Mouse (Mus musculus) embryonic facial prominence, embryonic 11.5 days (tissue): ENCODE measurements around the gene Tmem238l. TPM values are rescaled to one million over a fixed set of nuclear protein-coding genes. Genes with fewer than 3 reads are reported as not detected.

Experiments used
- ATAC-seq: fragments of 200-750 bp; cut with Nextera tagmentation; replicated peaks from 2 replicates; pipeline ENCODE4 v1.8.0; 2017; ENCODE audit warnings: low read depth; ENCODE audit not compliant: insufficient number of reproducible peaks, low FRiP score, low TSS enrichment
- DNase-seq: peaks from one replicate; pipeline ENCODE4 v3.0.0-alpha.2; 2015; ENCODE audit warnings: low spot score
- H3K27ac ChIP-seq: fragments of 300-500 bp; sonication (generic); replicated peaks from 2 replicates; pipeline ENCODE4 v1.5.1; 2014; ENCODE audit warnings: mild to moderate bottlenecking, low read depth, low read length, control low read depth
- H3K27me3 ChIP-seq: fragments of 300-500 bp; sonication (generic); 2 replicates; pipeline ENCODE4 v1.6.1; 2014; ENCODE audit warnings: mild to moderate bottlenecking, low read length, moderate library complexity, mixed read lengths; ENCODE audit not compliant: control insufficient read depth, insufficient read depth
- H3K36me3 ChIP-seq: fragments of 300-500 bp; sonication (generic); replicated peaks from 2 replicates; pipeline ENCODE4 v1.6.1; 2014; ENCODE audit warnings: low read depth, mild to moderate bottlenecking, low read length, moderate library complexity, mixed read lengths; ENCODE audit not compliant: control insufficient read depth, insufficient read depth
- H3K4me1 ChIP-seq: fragments of 300-500 bp; sonication (generic); 2 replicates; pipeline ENCODE4 v1.6.1; 2014; ENCODE audit warnings: low read length, mixed read lengths; ENCODE audit not compliant: control insufficient read depth, insufficient read depth
- H3K4me2 ChIP-seq: fragments of 300-500 bp; sonication (generic); 2 replicates; pipeline ENCODE4 v1.6.1; 2014; ENCODE audit warnings: low read depth, mild to moderate bottlenecking, control low read depth, low read length, moderate library complexity
- H3K4me3 ChIP-seq: fragments of 300-500 bp; sonication (generic); 2 replicates; pipeline ENCODE4 v1.5.1; 2014; ENCODE audit warnings: low read depth, low read length, control low read depth
- H3K9ac ChIP-seq: fragments of 300-500 bp; sonication (generic); replicated peaks from 2 replicates; pipeline ENCODE4 v1.6.1; 2014; ENCODE audit warnings: mild to moderate bottlenecking, control low read depth, low read length
- H3K9me3 ChIP-seq: fragments of 300-500 bp; sonication (generic); replicated peaks from 2 replicates; pipeline ENCODE4 v1.6.1; 2016; ENCODE audit warnings: mild to moderate bottlenecking, low read length, inconsistent platforms, mixed read lengths; ENCODE audit not compliant: control insufficient read depth
- WGBS: fragments of 180-500 bp; shearing (Covaris S2); extraction: QIAGEN DNeasy Blood & Tissue Kit; methylation state at CpG from one replicate; pipeline ENCODE4 v1.1.7; 2014; 5-methylcytosine and 5-hydroxymethylcytosine counted together
- polyA plus RNA-seq: library from polyadenylated mRNA; unstranded; fragments of >200 nt; fragmentation: Nextera tagmentation; extraction: Ambion mirVana; gene quantifications from 2 replicates; pipeline ENCODE4 v1.2.1, GENCODE M21; 2014

The Tmem238l gene
- polyA plus RNA-seq, 1 experiment from 2014 or later, result not detected

DNA sequence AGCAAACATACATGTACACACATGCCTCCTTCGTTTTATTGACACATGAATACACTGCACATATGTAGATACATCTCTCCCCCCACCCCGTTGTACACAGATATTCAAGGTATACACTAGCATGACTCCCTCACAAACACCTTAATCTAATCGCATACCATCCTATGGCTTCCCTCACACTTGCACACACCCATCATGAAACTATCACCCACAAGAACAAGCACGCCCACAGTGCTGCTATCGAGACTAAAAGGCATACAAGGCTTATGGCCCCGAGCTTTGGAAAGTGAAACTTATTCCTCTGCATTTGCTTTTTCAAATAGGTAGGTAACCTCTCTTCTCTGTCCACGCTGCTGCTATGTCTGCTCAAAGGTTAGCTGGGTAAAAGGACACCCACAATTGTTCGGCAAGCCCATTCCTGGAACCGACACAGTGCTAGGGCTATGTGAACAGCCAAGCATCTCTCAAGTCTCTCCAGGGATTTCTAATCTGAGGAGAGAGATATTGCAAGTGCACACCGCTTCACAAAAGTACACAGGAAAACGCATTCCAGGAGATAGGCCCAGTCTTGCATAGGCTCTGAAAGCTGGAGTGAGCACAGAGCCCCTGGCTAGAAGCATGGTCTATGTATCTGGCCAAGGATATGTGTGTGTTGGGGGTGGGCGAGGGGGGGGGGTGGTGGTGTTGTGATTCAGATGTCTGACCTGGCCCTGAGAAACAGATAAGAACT, 5.2 kb downstream of the Tmem238l start:
- no peak for DNase-seq
- WGBS, result 87% methylated on average over 12 of the region's 12 CpGs
- Histone ChIP-seq H3K9ac (no peak overlapping the region), H3K4me1 (no peaks in the 10 kb centered on the region), H3K9me3 (no peaks in the 10 kb centered on the region), H3K27ac (no peak overlapping the region), H3K4me2 (no peak overlapping the region), H3K4me3 (no peak overlapping the region), H3K36me3 (no peaks in the 10 kb centered on the region), H3K27me3 (no peaks in the 10 kb centered on the region)
- ATAC-seq, result no peak

DNA sequence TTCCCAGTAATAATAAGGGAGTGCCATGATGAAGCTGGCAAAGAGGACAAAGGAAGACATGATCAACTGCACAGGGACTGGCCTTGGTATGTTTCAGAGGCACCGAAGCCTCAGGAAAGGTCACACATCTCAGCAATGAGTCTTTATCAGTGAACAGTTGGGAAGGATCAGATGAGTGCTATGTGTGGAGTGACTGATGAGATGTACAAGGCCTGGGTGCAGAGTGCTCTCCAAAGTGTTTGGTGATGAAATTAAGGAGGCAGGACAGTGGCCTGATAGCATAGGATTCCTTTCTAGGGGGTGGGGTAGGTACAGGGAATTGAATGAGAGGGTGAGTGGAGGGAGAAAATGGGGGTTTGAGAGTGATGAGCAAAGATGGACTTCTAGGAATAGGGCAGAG, 7.0 kb downstream of the Tmem238l start:
- ATAC-seq (no peak), DNase-seq (no peak)
- Histone ChIP-seq H3K9me3 (no peaks in the 10 kb centered on the region), H3K27me3 (no peaks in the 10 kb centered on the region), H3K4me1 (no peaks in the 10 kb centered on the region), H3K9ac (no peak overlapping the region), H3K27ac (no peak overlapping the region), H3K4me2 (no peak overlapping the region), H3K4me3 (no peak overlapping the region), H3K36me3 (no peaks in the 10 kb centered on the region)
- 91% methylated on average over 1 of the region's 1 CpGs for WGBS

DNA sequence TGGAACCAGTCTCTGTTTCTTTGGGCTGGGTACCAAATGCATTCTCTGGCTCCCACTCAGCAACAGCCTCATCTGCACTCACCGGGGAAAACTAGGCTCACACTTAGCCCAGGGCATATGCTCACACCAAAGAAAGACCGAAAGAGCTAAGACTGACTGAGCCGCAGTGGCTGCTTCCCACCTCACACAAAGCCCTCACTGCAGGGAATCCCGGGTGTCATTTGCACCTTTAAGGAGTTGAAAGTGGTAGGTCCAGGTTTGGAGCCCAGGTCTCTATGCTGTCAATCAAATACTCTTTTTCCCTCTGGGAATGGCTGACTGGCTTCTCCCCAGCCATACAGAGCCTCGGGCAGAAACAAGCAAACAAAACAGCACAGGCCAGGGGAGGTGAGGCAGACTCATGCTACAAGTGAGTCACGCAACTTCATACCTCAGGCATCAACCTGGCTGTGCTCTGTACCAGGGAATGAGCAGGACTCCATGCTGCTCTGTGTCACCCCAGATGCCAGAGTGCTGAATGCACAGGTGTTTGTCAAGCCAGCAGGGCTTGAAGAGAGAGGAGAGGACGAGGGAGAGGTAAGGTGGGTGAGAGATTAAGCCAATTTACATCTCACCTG, 10.2 kb downstream of the Tmem238l start:
- DNase-seq (no peak), ATAC-seq (no peak)
- Histone ChIP-seq H3K36me3 (no peaks in the 10 kb centered on the region), H3K4me1 (no peaks in the 10 kb centered on the region), H3K4me2 (no peak overlapping the region), H3K9me3 (no peaks in the 10 kb centered on the region), H3K9ac (no peak overlapping the region), H3K4me3 (no peak overlapping the region), H3K27ac (no peak overlapping the region), H3K27me3 (no peaks in the 10 kb centered on the region)
- WGBS, result 20% methylated on average over 7 of the region's 7 CpGs

DNA sequence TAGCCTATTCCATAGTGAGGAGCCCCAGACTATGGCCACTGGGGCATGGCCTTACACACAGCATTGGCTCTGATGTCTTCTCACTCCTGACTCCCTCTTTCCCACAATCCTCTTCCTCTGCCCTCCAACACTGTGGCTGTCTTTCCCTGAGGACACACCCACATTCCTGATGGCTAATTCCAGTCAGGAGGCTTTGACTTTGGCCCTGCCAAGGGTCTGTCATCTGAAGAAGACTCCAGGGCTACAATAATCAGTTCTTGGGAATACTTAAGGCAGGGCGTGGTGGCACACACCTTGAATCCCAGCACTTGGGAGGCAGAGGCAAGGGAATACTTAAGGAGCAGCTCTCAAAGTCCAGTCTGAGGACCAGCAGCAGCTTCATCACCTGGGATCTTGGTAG, 12.1 kb downstream of the Tmem238l start:
- ATAC-seq (no peak), DNase-seq (no peak)
- H3K4me2 ChIP-seq, result no peak overlapping the region
- H3K36me3 ChIP-seq, result no peaks in the 10 kb centered on the region
- no peaks in the 10 kb centered on the region for H3K4me1 ChIP-seq
- H3K9me3 ChIP-seq, result no peaks in the 10 kb centered on the region
- H3K27me3 ChIP-seq, result no peaks in the 10 kb centered on the region
- no peak overlapping the region for H3K9ac ChIP-seq
- WGBS, result 79% methylated on average over 1 of the region's 1 CpGs
- no peak overlapping the region for H3K27ac ChIP-seq
- H3K4me3 ChIP-seq, result no peak overlapping the region

DNA sequence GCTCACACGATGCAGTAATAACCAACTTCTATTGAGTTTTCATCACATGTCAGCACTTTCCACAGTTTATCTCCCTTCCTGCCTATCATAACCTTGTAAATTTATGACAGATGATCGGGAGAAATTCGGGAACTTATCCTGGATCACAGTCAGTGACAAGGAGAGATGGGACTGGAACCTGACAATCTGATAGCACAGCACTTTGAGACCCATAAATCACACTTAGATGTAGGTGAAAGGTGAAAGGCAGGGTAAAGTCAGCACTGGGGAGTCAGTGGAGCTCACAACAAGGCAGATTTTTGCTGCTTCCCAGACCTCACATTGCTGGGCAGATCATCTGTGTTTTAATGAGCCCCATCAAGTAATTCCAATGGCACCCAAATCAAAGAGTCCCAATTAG, 17.1 kb downstream of the Tmem238l start:
- no peaks in the 10 kb centered on the region for H3K36me3 ChIP-seq
- no peaks in the 10 kb centered on the region for H3K27me3 ChIP-seq
- DNase-seq (no peak), ATAC-seq (no peak)
- WGBS, result 85% methylated on average over 3 of the region's 3 CpGs
- H3K4me2 ChIP-seq, result no peak overlapping the region
- no peak overlapping the region for H3K27ac ChIP-seq
- no peak overlapping the region for H3K9ac ChIP-seq
- H3K4me3 ChIP-seq, result no peak overlapping the region
- H3K9me3 ChIP-seq, result no peaks in the 10 kb centered on the region
- H3K4me1 ChIP-seq, result no peaks in the 10 kb centered on the region

DNA sequence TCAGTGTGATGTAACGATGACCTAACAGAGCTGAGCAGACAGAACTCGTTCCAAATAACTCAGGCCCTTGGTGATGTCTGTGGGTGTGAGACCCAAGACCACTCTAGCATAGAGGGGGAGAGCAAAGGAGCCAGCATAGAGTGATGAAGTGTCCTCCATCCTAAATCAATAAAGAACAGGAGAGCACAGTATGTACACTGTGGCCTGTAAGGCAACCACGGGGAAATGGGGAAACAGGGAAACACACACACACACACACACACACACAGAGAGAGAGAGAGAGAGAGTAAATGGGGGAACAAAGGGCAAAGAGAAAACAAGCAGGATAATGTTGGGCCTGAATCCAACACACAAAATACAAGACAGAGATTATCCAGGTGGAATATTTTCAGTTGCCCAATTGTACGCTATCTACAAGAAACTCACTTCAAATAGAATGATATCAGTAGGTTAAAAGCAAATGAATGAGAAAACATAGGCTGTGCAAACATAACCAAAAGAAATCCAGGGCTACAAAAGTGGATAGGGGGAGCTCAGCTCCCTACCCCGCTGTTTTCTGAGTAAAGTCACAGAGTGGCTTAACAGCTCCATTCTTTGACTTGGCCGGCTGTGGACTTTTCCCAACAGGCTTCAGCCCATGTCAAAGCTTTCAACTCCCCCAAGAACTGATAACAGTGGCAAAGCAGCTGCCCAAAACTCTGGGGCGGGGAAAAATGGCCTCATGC, 19.3 kb downstream of the Tmem238l start:
- WGBS, result 90% methylated on average over 7 of the region's 7 CpGs
- Histone ChIP-seq H3K36me3 (no peaks in the 10 kb centered on the region), H3K4me3 (no peak overlapping the region), H3K4me2 (no peak overlapping the region), H3K27me3 (no peaks in the 10 kb centered on the region), H3K9me3 (no peaks in the 10 kb centered on the region), H3K9ac (no peak overlapping the region), H3K27ac (no peak overlapping the region), H3K4me1 (no peaks in the 10 kb centered on the region)
- ATAC-seq, result no peak
- DNase-seq, result no peak

DNA sequence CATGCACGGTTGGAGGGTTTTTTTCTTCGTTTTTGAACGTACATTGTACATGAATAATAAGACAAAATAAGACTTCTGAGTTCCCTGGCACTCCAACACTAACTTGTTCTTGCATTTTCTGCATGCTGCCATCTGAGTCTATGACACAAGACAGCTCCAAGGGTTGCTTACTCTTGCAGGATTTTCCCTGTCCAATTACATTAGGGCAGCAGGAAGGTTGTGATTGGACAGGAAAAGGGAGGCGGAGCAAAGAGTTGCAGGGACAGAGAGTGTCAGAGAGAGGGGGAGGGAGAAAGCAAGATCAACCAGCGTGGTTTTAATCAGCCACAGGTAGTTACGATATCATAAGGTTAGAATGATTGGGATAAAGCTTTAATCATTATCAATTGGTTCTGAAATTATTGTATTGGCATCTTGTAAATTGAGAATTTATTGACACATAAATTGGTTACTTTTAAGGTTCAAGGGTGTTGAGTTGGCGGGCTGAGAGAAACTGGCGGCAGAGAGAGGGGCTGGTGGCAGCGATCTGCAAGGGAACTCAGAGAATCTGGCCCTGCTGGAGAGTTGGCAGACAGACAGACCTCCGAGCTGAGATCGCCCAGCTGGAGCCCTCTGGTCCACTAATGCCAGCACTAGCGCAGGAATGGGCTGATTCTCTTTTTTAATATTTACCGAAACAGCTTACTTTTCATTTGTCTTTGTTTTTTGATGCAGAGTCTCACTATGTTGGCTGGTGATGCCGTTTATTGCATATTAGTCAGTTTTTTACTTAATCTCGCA, 25.1 kb downstream of the Tmem238l start:
- Histone ChIP-seq H3K4me1 (no peaks in the 10 kb centered on the region; the same call in none of the 2 replicates), H3K9me3 (no peaks in the 10 kb centered on the region), H3K36me3 (no peaks in the 10 kb centered on the region), H3K27ac (no peak overlapping the region), H3K4me2 (no peak overlapping the region), H3K27me3 (no peaks in the 10 kb centered on the region), H3K9ac (no peak overlapping the region), H3K4me3 (no peak overlapping the region)
- no peak for ATAC-seq
- WGBS, result 82% methylated on average over 15 of the region's 15 CpGs
- peak; percentile 29 for DNase-seq
